Mouse (Mus musculus) liver, embryonic 15.5 days (tissue): ENCODE results near the gene Pklr. TPM values are rescaled to one million over a fixed set of nuclear protein-coding genes. Genes with fewer than 3 reads are reported as not detected.
A peak's percentile ranks its signal among the peaks of the same experiment; 100 is the strongest.

Source experiments
- ATAC-seq: fragments of 200-750 bp; cut with Nextera tagmentation; 2 replicates; pipeline ENCODE4 v1.8.0; 2017; ENCODE audit warnings: moderate number of reproducible peaks, mild to moderate bottlenecking, moderate library complexity; ENCODE audit not compliant: insufficient read depth
- H3K27ac ChIP-seq: fragments of 300-500 bp; sonication (generic); replicated peaks from 2 replicates; pipeline ENCODE4 v1.5.1; 2015; ENCODE audit warnings: mild to moderate bottlenecking, inconsistent platforms
- H3K27me3 ChIP-seq: fragments of 300-500 bp; sonication (generic); 2 replicates; pipeline ENCODE4 v1.6.1; 2015; ENCODE audit warnings: mild to moderate bottlenecking, inconsistent platforms
- H3K36me3 ChIP-seq: fragments of 300-500 bp; sonication (generic); replicated peaks from 2 replicates; pipeline ENCODE4 v1.6.1; 2015; ENCODE audit warnings: moderate library complexity, mild to moderate bottlenecking, inconsistent platforms
- H3K4me1 ChIP-seq: fragments of 300-500 bp; sonication (generic); replicated peaks from 2 replicates; pipeline ENCODE4 v1.6.1; 2015; ENCODE audit warnings: inconsistent platforms
- H3K4me2 ChIP-seq: fragments of 300-500 bp; sonication (generic); 2 replicates; pipeline ENCODE4 v1.6.1; 2015; ENCODE audit warnings: moderate library complexity, mild to moderate bottlenecking, inconsistent platforms
- H3K4me3 ChIP-seq: fragments of 300-500 bp; sonication (generic); replicated peaks from 2 replicates; pipeline ENCODE4 v1.5.1; 2015; ENCODE audit warnings: mild to moderate bottlenecking, inconsistent platforms
- H3K9ac ChIP-seq: fragments of 300-500 bp; sonication (generic); 2 replicates; pipeline ENCODE4 v1.6.1; 2015; ENCODE audit warnings: moderate library complexity, mild to moderate bottlenecking, inconsistent platforms
- H3K9me3 ChIP-seq: fragments of 300-500 bp; sonication (generic); replicated peaks from 2 replicates; pipeline ENCODE4 v1.6.1; 2016; ENCODE audit warnings: inconsistent platforms
- WGBS: fragments of 180-500 bp; shearing (Covaris S2); methylation state at CpG from one replicate; pipeline ENCODE4 v1.1.7; 2015; ENCODE audit warnings: mixed read lengths; ENCODE audit not compliant: insufficient replicate concordance; 5-methylcytosine and 5-hydroxymethylcytosine counted together
- polyA plus RNA-seq: library from polyadenylated mRNA; unstranded; fragments of >200 nt; fragmentation: Nextera tagmentation; extraction: Ambion mirVana; gene quantifications from 2 replicates; pipeline ENCODE4 v1.2.1, GENCODE M21; 2015

Pklr gene
- polyA plus RNA-seq, 1 experiment from 2014 or later: 104 TPM

DNA sequence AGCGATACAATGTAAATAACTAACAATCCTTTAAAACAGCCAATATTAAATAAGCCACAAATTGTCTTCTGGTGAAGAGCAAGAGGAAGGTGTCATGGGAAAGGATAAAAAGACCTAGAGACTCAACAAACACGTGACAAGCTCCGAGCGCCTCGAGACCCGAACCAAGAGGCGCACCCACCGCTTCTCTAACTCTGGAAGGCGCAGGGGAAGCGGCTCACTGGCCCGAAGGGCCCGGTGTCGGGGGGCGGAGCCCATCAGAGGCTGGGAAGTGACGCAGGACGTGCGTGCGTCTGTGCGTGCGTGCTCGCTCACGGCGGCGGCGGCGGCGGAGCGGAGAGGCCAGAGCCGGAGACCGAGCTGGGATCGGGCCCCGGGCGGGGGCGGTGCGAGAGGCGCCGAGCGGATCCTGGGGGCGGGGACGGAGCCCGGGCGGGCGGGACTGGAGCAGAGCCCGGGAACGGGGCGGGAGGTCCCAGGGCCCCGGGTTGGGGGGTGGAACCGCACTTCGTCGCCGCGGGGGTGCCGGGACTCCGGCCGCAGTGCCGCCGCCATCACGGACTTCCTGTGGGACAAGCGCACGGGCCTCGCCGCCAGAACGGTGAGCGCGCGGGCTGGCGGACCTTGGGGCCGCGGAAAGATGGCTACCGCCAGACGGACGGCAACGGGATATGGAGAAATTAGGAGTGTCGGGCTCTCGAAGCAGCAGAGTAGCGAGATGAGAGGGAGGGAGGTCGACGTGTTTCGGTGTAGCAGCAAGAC is 28.7 kb downstream of the Pklr start, which contains the start of gene Clk2:
Clk2 (plus strand) TSS at position 290 of the 762 bp plus-strand sequence.
- Histone ChIP-seq H3K4me2 (peak within 1 kb of the TSS; percentile 77), H3K9ac (peak within 1 kb of the TSS; percentile 85), H3K27me3 (peaks cover 4% of the 10 kb centered on the region), H3K4me3 (peak within 1 kb of the TSS; percentile 71), H3K27ac (peak within 1 kb of the TSS; percentile 89), H3K36me3 (peaks cover 29% of the 10 kb centered on the region), H3K4me1 (peaks cover 39% of the 10 kb centered on the region), H3K9me3 (no peaks in the 10 kb centered on the region)
- under 1% methylated on average over 78 of the region's 79 CpGs for WGBS
- peak; percentile 98 for ATAC-seq

DNA sequence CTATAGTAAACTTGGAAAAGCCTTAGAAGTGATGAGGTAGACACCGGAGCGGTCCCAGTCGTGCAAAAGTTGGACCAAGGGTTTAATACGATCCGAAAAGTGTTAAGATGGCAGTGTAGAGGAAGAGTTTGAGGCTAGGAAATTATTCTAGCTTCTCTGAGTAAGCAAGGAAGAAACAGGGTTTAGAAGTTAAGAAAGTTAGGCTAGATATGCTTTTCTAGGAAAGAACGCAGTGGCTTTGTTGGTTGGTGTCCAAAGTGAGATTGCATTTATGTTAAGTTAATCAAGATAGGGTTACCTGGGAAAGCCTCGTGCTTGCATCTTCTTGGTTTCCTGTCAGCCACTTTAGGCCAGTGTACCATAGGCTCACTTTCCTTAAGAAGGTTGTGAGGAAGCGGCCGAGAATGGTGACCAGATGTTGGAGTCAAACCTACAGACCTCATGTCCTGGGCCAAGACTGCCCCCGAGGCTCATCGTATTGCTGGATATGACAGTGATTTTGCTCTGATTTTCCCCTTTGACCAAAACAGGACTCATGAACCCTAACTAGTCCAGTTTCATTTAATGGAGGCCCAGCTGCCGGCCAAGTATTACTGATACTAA is 29.4 kb downstream of the Pklr start:
- ATAC-seq: no peak; the same call in 1 of the 2 replicates

GRCm38 (mm10) chr3:89166945-89167344 is 31.0 kb downstream of the Pklr start:
- Histone ChIP-seq H3K4me2 (no peak overlapping the region), H3K9ac (no peak overlapping the region), H3K27me3 (no peaks in the 10 kb centered on the region), H3K9me3 (no peaks in the 10 kb centered on the region), H3K4me1 (peaks cover 30% of the 10 kb centered on the region), H3K36me3 (peaks cover 50% of the 10 kb centered on the region), H3K4me3 (no peak overlapping the region), H3K27ac (no peak overlapping the region)
- no peak for ATAC-seq
- 89% methylated on average over 19 of the region's 19 CpGs for WGBS

More for the DNA sequence above, 29.4 kb downstream of the Pklr start:
- Histone ChIP-seq H3K27me3 (no peaks in the 10 kb centered on the region), H3K4me2 (peak overlapping the region; percentile 77), H3K9ac (peak overlapping the region; percentile 85), H3K36me3 (peaks cover 36% of the 10 kb centered on the region), H3K4me1 (peaks cover 32% of the 10 kb centered on the region), H3K4me3 (peak overlapping the region; percentile 71), H3K27ac (peak overlapping the region; percentile 89), H3K9me3 (no peaks in the 10 kb centered on the region)
- WGBS: 15% methylated on average over 12 of the region's 12 CpGs

DNA sequence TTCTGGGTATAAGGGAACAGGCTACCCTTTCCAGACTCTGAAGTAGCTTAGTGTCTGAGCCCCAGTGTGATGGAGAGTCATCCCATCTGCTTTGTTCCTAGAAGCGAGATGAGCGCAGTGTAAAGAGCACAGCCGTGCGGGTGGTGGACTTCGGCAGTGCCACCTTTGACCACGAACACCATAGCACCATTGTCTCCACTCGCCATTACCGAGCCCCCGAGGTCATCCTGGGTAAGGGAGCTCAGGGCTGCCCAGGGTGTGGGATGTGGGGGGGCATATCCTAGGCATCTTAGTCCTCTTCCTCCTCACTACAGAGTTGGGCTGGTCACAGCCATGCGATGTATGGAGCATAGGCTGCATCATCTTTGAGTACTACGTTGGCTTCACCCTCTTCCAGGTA is 38.9 kb downstream of the Pklr start:
- no peak overlapping the region for H3K9ac ChIP-seq
- H3K4me3 ChIP-seq: no peak overlapping the region
- H3K36me3 ChIP-seq: peaks cover 81% of the 10 kb centered on the region
- H3K27me3 ChIP-seq: no peaks in the 10 kb centered on the region
- H3K4me1 ChIP-seq: peaks cover 32% of the 10 kb centered on the region
- H3K9me3 ChIP-seq: no peaks in the 10 kb centered on the region
- WGBS: 87% methylated on average over 11 of the region's 11 CpGs
- H3K27ac ChIP-seq: no peak overlapping the region
- no peak for ATAC-seq
- H3K4me2 ChIP-seq: no peak overlapping the region

- Histone ChIP-seq H3K27ac (no peak overlapping the region), H3K4me2 (no peak overlapping the region), H3K4me3 (no peak overlapping the region), H3K9me3 (no peaks in the 10 kb centered on the region), H3K27me3 (no peaks in the 10 kb centered on the region), H3K4me1 (peaks cover 32% of the 10 kb centered on the region), H3K36me3 (peaks cover 81% of the 10 kb centered on the region), H3K9ac (no peak overlapping the region)
- no peak for ATAC-seq
- 86% methylated on average over 10 of the region's 10 CpGs for WGBS
These were observed 39.6 kb downstream of the Pklr start for GRCm38 (mm10) chr3:89175544-89175943.

GRCm38 (mm10) chr3:89176421-89176820 is 40.5 kb downstream of the Pklr start:
- Histone ChIP-seq H3K9ac (no peak overlapping the region), H3K27me3 (no peaks in the 10 kb centered on the region), H3K9me3 (no peaks in the 10 kb centered on the region), H3K4me2 (peak overlapping the region; percentile 92; the same call in 1 of the 2 replicates), H3K4me1 (peaks cover 32% of the 10 kb centered on the region), H3K36me3 (peaks cover 81% of the 10 kb centered on the region), H3K4me3 (no peak overlapping the region; the same call in 1 of the 2 replicates), H3K27ac (peak overlapping the region; percentile 24; the same call in 1 of the 2 replicates)
- no peak for ATAC-seq
- 82% methylated on average over 7 of the region's 7 CpGs for WGBS

- Histone ChIP-seq H3K9ac (peak within 1 kb of the TSS; percentile 81), H3K4me1 (peaks cover 41% of the 10 kb centered on the region), H3K9me3 (no peaks in the 10 kb centered on the region), H3K4me2 (peak within 1 kb of the TSS; percentile 92), H3K36me3 (peaks cover 82% of the 10 kb centered on the region), H3K27me3 (no peaks in the 10 kb centered on the region), H3K27ac (peak within 1 kb of the TSS; percentile 78), H3K4me3 (peak within 1 kb of the TSS; percentile 86)
- under 1% methylated on average over 43 of the region's 43 CpGs for WGBS
- peak; percentile 90 for ATAC-seq
These were observed 41.5 kb downstream of the Pklr start, which contains the start of gene Scamp3 for GRCm38 (mm10) chr3:89177242-89178106. Scamp3 (plus strand) TSS chr3:89177473.

DNA sequence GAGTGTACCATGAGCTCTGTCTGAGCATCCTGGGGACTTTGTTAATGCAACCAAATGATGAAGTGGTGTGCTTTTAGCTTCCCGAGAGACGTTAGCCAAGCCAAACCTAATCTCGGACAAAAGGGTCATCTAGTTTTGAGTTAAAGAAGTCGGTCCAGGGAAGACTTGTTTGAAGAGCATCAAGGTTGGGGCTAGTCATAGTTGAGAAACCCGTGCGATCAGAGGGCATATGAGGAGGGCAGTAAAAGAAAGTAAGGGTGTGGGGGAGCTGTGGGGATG is 42.1 kb downstream of the Pklr start:
- H3K4me1 ChIP-seq: peaks cover 46% of the 10 kb centered on the region
- peak overlapping the region; percentile 92 for H3K4me2 ChIP-seq
- 3% methylated on average over 6 of the region's 6 CpGs for WGBS
- no peak for ATAC-seq
- peak overlapping the region; percentile 86 for H3K4me3 ChIP-seq
- no peaks in the 10 kb centered on the region for H3K27me3 ChIP-seq
- H3K9ac ChIP-seq: peak overlapping the region; percentile 81
- peak overlapping the region; percentile 78 for H3K27ac ChIP-seq
- H3K36me3 ChIP-seq: peaks cover 79% of the 10 kb centered on the region
- H3K9me3 ChIP-seq: no peaks in the 10 kb centered on the region

- Histone ChIP-seq H3K27me3 (no peaks in the 10 kb centered on the region), H3K9me3 (no peaks in the 10 kb centered on the region), H3K4me2 (peak overlapping the region; percentile 92), H3K4me1 (peaks cover 56% of the 10 kb centered on the region), H3K9ac (no peak overlapping the region), H3K4me3 (no peak overlapping the region), H3K36me3 (peaks cover 69% of the 10 kb centered on the region), H3K27ac (no peak overlapping the region)
- WGBS: 77% methylated on average over 11 of the region's 11 CpGs
- ATAC-seq: no peak
These were observed 43.1 kb downstream of the Pklr start for GRCm38 (mm10) chr3:89179056-89179455.

DNA sequence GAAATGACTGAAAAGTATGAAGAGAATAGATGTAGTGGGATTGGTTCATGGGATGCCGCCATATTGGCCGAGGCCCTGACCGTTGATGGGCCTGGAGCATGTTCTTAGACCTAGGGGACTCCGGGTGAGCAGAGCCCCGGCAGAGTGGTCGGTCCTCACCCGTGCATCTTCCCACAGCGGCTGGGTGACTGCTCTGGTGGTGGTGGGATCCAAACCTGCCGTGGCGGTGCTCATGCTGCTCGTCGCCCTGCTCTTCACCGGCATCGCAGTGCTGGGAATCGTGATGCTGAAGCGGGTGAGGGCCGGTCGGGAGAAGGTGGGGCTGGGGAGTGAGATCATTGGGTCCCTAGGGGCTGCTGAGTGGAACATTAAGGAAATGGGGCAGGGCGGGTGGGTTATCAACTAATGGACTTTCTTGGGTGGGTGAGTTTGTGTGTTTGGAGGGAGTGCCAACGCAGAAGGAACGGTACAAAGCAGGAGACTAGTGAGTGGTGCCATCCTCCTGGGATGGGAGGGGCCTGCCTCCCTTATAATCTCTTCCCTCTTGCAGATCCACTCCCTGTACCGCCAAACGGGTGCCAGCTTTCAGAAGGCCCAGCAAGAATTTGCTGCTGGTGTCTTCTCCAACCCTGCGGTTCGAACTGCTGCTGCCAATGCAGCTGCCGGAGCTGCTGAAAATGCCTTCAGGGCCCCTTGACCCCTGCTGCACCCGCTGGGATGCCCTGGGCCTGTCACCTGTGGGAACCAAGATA is 46.0 kb downstream of the Pklr start:
- no peaks in the 10 kb centered on the region for H3K9me3 ChIP-seq
- WGBS: 85% methylated on average over 27 of the region's 27 CpGs
- peaks cover 41% of the 10 kb centered on the region for H3K36me3 ChIP-seq
- no peak for ATAC-seq
- H3K4me3 ChIP-seq: no peak overlapping the region
- peak overlapping the region; percentile 66; the same call in 1 of the 2 replicates for H3K27ac ChIP-seq
- H3K4me2 ChIP-seq: peak overlapping the region; percentile 93; the same call in 1 of the 2 replicates
- no peak overlapping the region for H3K9ac ChIP-seq
- H3K27me3 ChIP-seq: no peaks in the 10 kb centered on the region
- H3K4me1 ChIP-seq: peaks cover 52% of the 10 kb centered on the region
